ENCODE assay signal across 8 mouse cellular contexts in the genomic region with DNA sequence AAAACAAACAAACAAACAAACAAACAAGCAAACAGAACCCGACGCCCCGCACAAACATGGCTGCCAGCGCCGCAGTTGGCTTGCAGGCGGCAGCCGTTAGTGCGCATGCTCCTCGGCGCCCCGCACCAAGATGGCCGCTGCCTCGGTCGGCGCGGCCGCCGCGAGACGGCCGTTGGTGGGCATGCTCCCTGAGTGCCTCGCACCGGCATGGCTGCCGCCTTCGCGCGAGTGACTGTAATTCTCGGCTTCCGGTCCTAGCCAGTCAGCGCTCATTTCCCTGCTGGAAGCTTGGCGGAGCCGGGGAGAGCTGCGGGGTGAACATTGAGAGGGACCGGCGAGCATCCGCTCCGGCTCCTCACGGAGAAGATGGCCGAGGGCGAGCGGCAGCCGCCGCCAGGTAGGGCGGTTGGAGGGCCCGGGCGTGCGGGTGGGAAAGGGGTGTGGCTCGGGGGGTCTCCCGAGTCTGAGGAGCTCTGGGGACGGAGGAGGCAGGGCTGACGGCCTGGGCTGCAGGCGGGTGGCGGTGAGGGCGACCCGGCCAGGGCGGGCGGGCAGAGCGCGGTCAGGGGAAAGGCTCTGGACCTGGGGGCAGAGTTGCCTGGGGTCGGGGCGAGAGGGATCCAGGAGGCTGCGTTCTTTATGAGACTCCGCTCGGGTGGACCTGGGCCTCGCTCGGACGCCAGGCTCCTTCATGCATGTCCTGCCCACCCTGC. TPM values are rescaled to one million over a fixed set of nuclear protein-coding genes. Genes with fewer than 3 reads are reported as not detected.
DNase-seq lines count a peak whose midpoint lies in the region; ATAC-seq and TF ChIP-seq lines count a peak whose summit lies in the region.

A gene (plus strand): TSS at position 104 of the 713 bp plus-strand sequence.

- H3K4me3 ChIP-seq in hindbrain, embryonic 16.5 days (ENCODE audit: low read length): peak within 1 kb of the TSS; percentile 60
- H3K4me3 ChIP-seq in macrophage (ENCODE audit: inconsistent target): peak within 1 kb of the TSS; percentile 81

- no peaks in the 10 kb centered on the region for H3K9me3 ChIP-seq in hindbrain, embryonic 16.5 days (ENCODE audit: control insufficient read depth, low read length)

- under 1% methylated on average over 58 of the region's 67 CpGs for WGBS in hindbrain, embryonic 16.5 days
- under 1% methylated on average over 57 of the region's 67 CpGs for WGBS in macrophage (ENCODE audit: missing documents)

- peaks cover 47% of the 10 kb centered on the region for H3K4me1 ChIP-seq in hindbrain, embryonic 16.5 days (ENCODE audit: control insufficient read depth, insufficient read depth, low read depth, low read length)

- in situ Hi-C loops in Patski (cut with MboI; ENCODE audit: low pct_unique_long_range_greater_than_20kb): no loop called here

- TF ChIP-seq CTCF in Patski (IDR thresholded peaks at IDR 0.05): no peak

- 0 out of 2 replicates have a peak, but pooled peaks cover 2% of the 10 kb centered on the region for H3K36me3 ChIP-seq in hindbrain, embryonic 16.5 days (ENCODE audit: control insufficient read depth, insufficient read depth, low read length)
- peaks cover 1% of the 10 kb centered on the region; the same call in 1 of the 2 replicates for H3K36me3 ChIP-seq in macrophage (ENCODE audit: inconsistent target)

- H3K9ac ChIP-seq in hindbrain, embryonic 16.5 days (ENCODE audit: low read depth, low read length): peak within 1 kb of the TSS; percentile 91

- H3K79me2 ChIP-seq in macrophage (ENCODE audit: inconsistent target): peaks cover 73% of the 10 kb centered on the region

- peak within 1 kb of the TSS; percentile 96 for H3K27ac ChIP-seq in hindbrain, embryonic 16.5 days (ENCODE audit: low read depth, low read length)
- peak within 1 kb of the TSS; percentile 90 for H3K27ac ChIP-seq in macrophage

- POLR2A ChIA-PET in Patski (lab: Charles Lee): interaction anchor here (0.8 to 1.3 kb wide), 4 partner anchors 12 to 411 kb away, joined by 3 read pairs; no protein-coding TSS in a partner anchor

- DNase-seq in Patski (ENCODE audit: low read depth, low spot score): peak; percentile 47
- peak; percentile 95 to 96 for DNase-seq in cerebellum, postnatal 25 days
- DNase-seq in gastrocnemius, adult 18-20 months (ENCODE audit: low spot score): peak; percentile 89
- DNase-seq in left cerebral cortex, adult 18-20 months (ENCODE audit: low spot score in 2 of 2): peak; percentile 88 to 93
- peak; percentile 93 for DNase-seq in right cerebral cortex, adult 18-20 months
- peak; percentile 79 for DNase-seq in urinary bladder, postnatal 10 days (ENCODE audit: low spot score)

- CTCF ChIA-PET in Patski (lab: Charles Lee): no interaction called here

- peak within 1 kb of the TSS; percentile 77 for H3K4me2 ChIP-seq in hindbrain, embryonic 16.5 days (ENCODE audit: low read length)

- no peaks in the 10 kb centered on the region for H3K27me3 ChIP-seq in Patski
- no peaks in the 10 kb centered on the region for H3K27me3 ChIP-seq in hindbrain, embryonic 16.5 days (replicated peaks; ENCODE audit: control insufficient read depth, insufficient read depth, low read length)

- peak; percentile 56 for ATAC-seq in Patski
- peak; percentile 92 for ATAC-seq in hindbrain, embryonic 16.5 days

RNA-seq across cellular contexts. Expression of the gene that starts here (rescaled TPM):
- polyA plus RNA-seq in Patski (2021) (165 TPM), macrophage (2018) (54.9 to 121 TPM (median 116 TPM) in 3 replicates)
- 10 to 100 TPM; 62.9 to 65.1 TPM for total RNA-seq in gastrocnemius, adult 18-20 months (2021)
- polyA plus RNA-seq in hindbrain, embryonic 16.5 days (2015; fragmentation: Nextera tagmentation; extraction: Ambion mirVana): 153 and 159 TPM in 2 replicates
- total RNA-seq in left cerebral cortex, adult 18-20 months (2021): 100 to 1,000 TPM; 182 to 189 TPM
- 100 to 1,000 TPM in 11 of 26 experiments, 10 to 100 TPM in 15; 20.3 to 162 (median 87.2) TPM for total RNA-seq in macrophage (2018; cell fraction: chromatin; rRNA removed)
- 100 to 1,000 TPM in 12 of 26 experiments, 10 to 100 TPM in 14; 72.0 to 130 (median 96.1) TPM for total RNA-seq in macrophage (2018; cell fraction: cytosol; rRNA removed)
- total RNA-seq in macrophage (2018; cell fraction: nucleus; rRNA removed): 100 to 1,000 TPM in 12 of 26 experiments, 10 to 100 TPM in 14; 38.4 to 151 (median 88.4) TPM

Comparison
In these comparisons a context has a peak if more than half of its experiments do, and no peak if none do; other contexts are left out.
1. Peak in every context shown above with its lines: DNase-seq, ATAC-seq, H3K4me3 ChIP-seq and H3K27ac ChIP-seq.